Mouse (Mus musculus) lung, adult 2 months (tissue): ENCODE data around the gene Scand1. TPM values are rescaled to one million over a fixed set of nuclear protein-coding genes. Genes with fewer than 3 reads are reported as not detected.
A peak's percentile ranks its signal among the peaks of the same experiment; 100 is the strongest.

ENCODE experiments used
- DNase-seq: peaks from one replicate; pipeline ENCODE4 v3.0.0; 2022
- H3K4me1 ChIP-seq: fragments of 200-500 bp; 2 replicates; pipeline ENCODE4 v1.6.1; 2011; ENCODE audit warnings: low read length; ENCODE audit not compliant: control insufficient read depth, insufficient read depth
- H3K4me3 ChIP-seq: fragments of 200-500 bp; replicated peaks from 2 replicates; pipeline ENCODE3; 2011; ENCODE audit warnings: low read depth, mild to moderate bottlenecking, control low read depth, low read length; ENCODE audit errors: extremely low read depth
- CTCF ChIP-seq: fragments of 200-500 bp; IDR thresholded peaks from 2 replicates; pipeline ENCODE4 v1.5.1; 2011; ENCODE audit warnings: mild to moderate bottlenecking, low read length, control low read depth; ENCODE audit not compliant: insufficient read depth
- POLR2A ChIP-seq: fragments of 200-500 bp; IDR thresholded peaks from 2 replicates; pipeline ENCODE4 v1.6.1; 2011; ENCODE audit warnings: low read depth, mild to moderate bottlenecking, control low read depth, low read length, borderline replicate concordance; ENCODE audit errors: extremely low read depth
- WGBS: fragments of 180-500 bp; shearing (Covaris S2); methylation state at CpG from one replicate; pipeline ENCODE4 v1.1.7; 2018; 5-methylcytosine and 5-hydroxymethylcytosine counted together
- polyA plus RNA-seq: library from polyadenylated mRNA; depleted of rRNA; stranded (reverse); fragments of >200 nt; gene quantifications from 2 replicates; pipeline ENCODE4 v1.2.3, GENCODE M21; 2012

Scand1 gene
- polyA plus RNA-seq, 1 experiment: 157 TPM

DNA sequence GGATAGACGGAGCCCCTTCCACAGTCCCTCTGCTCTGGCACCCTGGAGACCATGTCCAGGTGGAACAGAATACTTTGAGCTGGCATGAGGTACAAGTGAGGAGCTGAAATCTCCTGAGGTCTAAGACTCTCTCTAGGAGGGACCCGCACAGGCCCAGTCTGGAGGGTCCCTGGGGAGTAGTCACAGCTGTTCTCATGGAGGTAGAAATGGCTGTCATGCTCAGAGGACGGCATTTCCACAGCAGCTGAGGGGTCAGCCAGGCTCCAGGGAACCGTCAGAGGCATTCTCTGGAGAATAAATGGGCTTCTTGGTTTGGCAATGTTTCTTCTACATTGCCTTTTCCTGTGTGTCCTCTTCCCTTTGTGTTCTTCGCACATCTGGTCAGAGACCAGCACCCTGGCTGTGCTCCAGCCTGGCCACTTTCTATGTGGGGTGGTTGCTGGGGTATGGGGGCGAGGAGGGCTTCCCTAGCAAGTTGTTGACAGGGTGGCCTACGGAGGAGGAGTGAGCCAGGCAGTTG is 19.0 kb upstream of the Scand1 start:
- H3K4me1 ChIP-seq: no peaks in the 10 kb centered on the region
- WGBS: 59% methylated on average over 7 of the region's 7 CpGs
- TF ChIP-seq CTCF: no peak
- TF ChIP-seq POLR2A: no peak
- no peak overlapping the region for H3K4me3 ChIP-seq
- no peak for DNase-seq

DNA sequence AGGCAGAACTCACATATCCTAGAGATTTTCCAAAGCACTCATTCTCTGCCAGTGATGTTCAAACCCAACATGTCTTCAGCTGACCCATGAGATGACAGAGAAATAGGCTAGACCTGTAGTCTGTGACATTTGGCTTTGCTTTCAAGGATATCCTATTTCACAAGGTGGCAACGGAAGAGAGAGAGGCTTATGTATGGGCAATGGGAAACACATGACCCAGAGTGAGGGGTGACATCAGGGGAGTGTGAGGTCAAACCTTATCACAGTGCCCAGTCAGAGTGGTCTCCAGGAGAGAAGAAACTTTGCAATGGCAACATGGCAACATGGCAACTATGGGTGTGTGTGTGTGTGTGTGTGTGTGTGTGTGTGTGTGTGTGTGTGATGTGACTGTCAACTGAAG is 18.2 kb upstream of the Scand1 start:
- 77% methylated on average over 1 of the region's 1 CpGs for WGBS
- Histone ChIP-seq H3K4me3 (no peak overlapping the region), H3K4me1 (no peaks in the 10 kb centered on the region)
- DNase-seq: no peak
- TF ChIP-seq POLR2A (no peak), CTCF (no peak)

DNA sequence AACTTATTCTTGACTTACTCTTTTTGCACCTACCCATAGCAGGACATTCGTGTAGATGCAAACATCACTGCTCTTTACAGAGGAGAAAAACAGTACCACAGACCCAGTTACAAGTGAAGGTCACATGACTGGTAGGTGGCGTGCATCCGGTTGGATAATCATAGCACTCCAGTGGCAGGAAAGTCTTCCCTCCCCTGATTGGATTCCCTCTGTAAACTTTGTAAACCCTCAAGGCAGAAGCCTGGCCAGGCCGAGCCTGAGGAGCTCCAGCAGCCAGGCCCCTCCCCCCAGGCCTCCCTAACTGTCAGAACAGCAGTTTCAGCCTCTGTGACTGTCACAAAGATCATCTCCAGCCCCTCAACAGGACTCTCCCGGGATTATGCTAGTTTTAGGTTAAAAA is 12.2 kb upstream of the Scand1 start:
- peak; percentile 34 for DNase-seq
- no peak for TF ChIP-seq POLR2A

DNA sequence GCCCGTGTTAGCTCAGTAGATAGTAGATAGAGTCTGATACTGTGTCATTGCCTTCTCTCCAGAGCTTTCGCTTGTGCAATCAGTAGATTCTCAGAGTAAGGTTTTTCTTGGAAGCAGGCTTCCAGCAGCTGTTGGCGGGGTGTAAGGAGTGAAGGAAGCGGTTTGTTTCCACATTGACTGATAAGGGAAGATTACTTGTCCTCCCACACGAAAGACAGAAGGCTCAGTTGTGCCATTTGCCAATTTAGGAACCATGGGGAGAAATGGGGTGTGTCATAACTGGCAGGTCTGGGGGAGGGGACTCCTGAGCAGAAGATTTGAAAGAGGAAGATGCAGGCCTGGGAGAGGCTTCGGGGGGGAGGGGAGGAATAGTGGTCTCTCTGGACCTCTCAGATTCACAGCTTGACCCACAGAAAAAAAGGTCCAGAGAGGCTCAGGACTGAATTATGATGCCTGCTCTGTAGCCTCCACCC is 11.6 kb upstream of the Scand1 start:
- no peak overlapping the region for H3K4me3 ChIP-seq
- DNase-seq: peak; percentile 14
- H3K4me1 ChIP-seq: peaks cover 7% of the 10 kb centered on the region; the same call in 1 of the 2 replicates
- 32% methylated on average over 6 of the region's 6 CpGs for WGBS
- TF ChIP-seq CTCF (no peak), POLR2A (no peak)

More for the DNA sequence above, 12.2 kb upstream of the Scand1 start:
- Histone ChIP-seq H3K4me1 (peaks cover 7% of the 10 kb centered on the region; the same call in 1 of the 2 replicates), H3K4me3 (no peak overlapping the region)
- WGBS: 8% methylated on average over 5 of the region's 5 CpGs

DNA sequence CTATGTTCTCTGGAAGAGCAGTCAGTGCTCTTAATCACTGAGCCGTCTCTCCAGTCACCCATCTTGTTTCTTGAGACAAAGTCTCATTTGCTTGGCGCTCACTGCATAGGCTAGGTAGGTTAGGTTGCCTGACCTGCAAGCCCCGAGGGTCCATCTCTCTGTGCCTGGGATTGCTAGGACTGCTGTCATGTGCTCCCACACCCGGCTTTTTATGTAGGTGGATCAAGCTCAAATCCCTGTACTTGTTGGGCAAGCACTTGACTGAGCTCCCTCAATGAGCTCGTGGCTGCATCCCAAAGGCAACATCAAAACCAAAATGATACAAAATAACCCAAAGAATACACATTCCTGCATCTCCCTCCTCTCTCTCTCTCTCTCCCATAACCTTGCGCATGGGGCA is 9.0 kb upstream of the Scand1 start:
- WGBS: 92% methylated on average over 6 of the region's 6 CpGs
- DNase-seq: no peak
- H3K4me1 ChIP-seq: peaks cover 7% of the 10 kb centered on the region; the same call in 1 of the 2 replicates
- H3K4me3 ChIP-seq: no peak overlapping the region
- TF ChIP-seq CTCF: no peak
- TF ChIP-seq POLR2A: no peak

DNA sequence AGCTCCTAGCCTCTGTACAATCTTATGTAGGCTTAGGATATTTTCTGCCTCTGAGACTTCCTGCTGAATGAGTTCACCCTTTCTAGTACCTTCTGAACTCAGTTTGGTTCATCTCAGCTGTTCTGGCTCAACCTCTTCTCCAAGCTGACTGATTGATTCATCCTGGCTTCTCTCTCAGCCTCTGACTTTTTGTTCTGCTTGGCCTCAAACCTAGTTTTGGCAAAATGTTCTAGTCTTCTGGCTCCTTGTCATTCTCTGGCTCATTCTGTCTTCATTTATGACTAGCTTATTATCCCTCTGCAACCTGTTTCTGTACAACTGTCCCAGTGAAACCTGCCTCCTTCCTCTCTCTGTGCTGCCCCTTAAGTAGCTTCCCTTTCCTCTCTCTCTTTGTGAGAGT is 6.0 kb upstream of the Scand1 start:
- H3K4me3 ChIP-seq: no peak overlapping the region
- no peak for DNase-seq
- TF ChIP-seq POLR2A (no peak), CTCF (no peak)
- H3K4me1 ChIP-seq: no peaks in the 10 kb centered on the region

DNA sequence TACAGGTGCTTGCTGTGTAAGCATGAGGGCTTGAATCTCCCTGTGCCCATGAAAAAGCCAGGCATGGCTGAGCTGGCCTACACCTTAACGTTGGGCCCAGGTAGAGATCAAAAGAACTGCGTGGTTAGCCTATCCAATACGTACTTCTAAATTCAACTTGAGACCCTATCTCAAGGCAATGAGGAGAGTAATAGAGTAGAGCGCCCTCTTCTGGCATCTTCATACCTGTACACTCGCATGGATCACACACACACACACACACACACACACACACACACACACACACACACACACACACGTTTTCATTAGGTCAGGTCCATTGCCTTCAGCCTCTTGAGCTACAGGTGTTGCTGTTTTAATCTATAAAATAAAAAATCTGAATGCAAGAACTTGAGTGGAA is 2.3 kb upstream of the Scand1 start:
- 91% methylated on average over 6 of the region's 6 CpGs for WGBS
- DNase-seq: no peak
- TF ChIP-seq POLR2A (no peak), CTCF (no peak)
- Histone ChIP-seq H3K4me1 (peaks cover 6% of the 10 kb centered on the region; the same call in 1 of the 2 replicates), H3K4me3 (no peak overlapping the region)

DNA sequence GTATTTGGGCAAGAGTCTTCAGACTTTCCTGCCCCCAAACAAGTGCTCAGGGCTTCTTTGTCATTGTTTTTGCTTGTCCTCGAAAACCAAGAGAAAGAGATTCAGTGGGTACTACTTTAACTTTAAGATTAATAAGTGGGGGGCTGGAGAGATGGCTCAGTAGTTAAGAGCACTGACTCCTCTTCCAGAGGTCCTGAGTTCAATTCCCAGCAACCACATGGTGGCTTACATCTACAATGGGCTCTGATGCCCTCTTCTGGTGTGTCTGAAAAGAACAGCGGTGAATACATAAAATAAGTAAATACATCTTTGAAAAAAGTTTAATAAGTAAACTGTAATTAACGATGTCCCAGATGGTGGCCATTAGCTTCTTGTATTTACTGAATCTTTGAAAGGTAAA is 649 bp upstream of the Scand1 start:
- DNase-seq: no peak
- WGBS: 38% methylated on average over 3 of the region's 3 CpGs
- peaks cover 6% of the 10 kb centered on the region; the same call in 1 of the 2 replicates for H3K4me1 ChIP-seq
- TF ChIP-seq CTCF: no peak
- TF ChIP-seq POLR2A: no peak
- H3K4me3 ChIP-seq: peak overlapping the region; percentile 46

DNA sequence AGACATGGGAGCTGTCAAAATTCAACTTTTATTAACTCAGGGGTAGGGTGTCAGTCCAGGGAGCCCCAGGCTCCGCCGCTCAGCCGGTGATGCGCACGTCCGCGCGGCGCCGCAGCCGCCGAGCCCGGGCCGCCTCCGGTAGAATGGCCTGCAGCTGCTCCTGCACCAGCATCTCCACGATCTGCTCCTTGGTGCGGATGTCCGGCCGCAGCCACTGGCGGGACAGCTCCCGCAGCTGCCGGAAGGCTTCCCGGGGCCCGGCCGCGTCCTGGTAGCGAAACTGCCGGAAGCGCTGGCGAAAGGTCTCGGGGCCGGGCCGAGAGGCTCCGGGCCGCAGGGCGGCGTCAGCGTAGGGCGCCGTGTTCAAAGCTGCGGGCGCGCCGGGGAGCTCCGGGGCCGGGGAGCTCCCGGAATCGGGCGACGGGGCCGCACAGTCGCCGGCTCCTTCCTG is 638 bp downstream of the Scand1 start:
- under 1% methylated on average over 53 of the region's 53 CpGs for WGBS
- DNase-seq: peak; percentile 75
- Histone ChIP-seq H3K4me1 (peaks cover 6% of the 10 kb centered on the region; the same call in 1 of the 2 replicates), H3K4me3 (peak overlapping the region; percentile 89)
- TF ChIP-seq POLR2A (0 out of 2 replicates have a peak, but pooled peaks have one; percentile 18), CTCF (no peak)

DNA sequence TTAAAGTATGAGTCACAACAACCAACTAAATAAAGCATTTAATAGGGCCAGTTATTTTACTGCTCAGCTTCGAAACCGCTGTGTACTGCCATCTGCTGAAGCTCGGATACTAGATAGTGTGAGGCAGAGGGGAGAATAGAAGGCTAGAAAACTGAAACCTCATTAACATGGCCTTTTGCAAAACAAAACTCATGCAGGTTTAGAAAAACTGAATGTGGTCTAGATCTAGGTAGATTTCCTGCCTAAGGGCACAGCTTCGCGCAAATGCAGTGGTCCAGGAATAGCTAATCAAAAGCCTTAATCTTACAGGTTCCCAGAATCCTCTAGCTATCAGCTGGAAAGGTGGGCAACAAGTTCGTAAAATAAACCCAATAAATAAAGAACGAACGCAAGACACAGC is 1.1 kb downstream of the Scand1 start:
- Histone ChIP-seq H3K4me3 (peak overlapping the region; percentile 89), H3K4me1 (peaks cover 6% of the 10 kb centered on the region; the same call in 1 of the 2 replicates)
- WGBS: 22% methylated on average over 8 of the region's 8 CpGs
- no peak for DNase-seq
- no peak for TF ChIP-seq CTCF
- no peak for TF ChIP-seq POLR2A

DNA sequence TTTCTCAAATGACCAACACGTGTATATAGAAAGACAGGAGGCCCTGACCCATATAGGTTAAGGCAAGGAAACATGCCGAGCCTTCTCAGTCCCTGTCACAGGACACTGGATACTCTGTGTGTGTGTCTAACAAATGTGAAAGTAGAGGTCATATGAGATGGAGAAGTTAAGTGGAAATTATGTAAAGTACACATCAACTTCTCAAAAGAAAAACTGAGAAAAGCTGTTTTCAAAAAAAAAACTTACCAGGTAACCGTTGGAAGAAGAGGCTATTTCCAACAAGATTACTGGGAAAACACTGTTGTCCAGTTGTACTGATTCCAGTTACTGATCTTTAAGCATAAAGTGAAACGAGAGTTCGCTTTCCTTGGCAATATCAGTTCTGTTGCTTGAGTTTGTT is 1.6 kb downstream of the Scand1 start:
- TF ChIP-seq POLR2A (no peak), CTCF (no peak)
- Histone ChIP-seq H3K4me3 (no peak overlapping the region), H3K4me1 (peaks cover 6% of the 10 kb centered on the region; the same call in 1 of the 2 replicates)
- no peak for DNase-seq
- 89% methylated on average over 5 of the region's 5 CpGs for WGBS
